Mouse (Mus musculus): ENCODE measurements around the gene Rpp25l. TPM values are rescaled to one million over a fixed set of nuclear protein-coding genes. Genes with fewer than 3 reads are reported as not detected.

Gene Rpp25l
- polyA plus RNA-seq (2012; rRNA removed): 71.4 and 75.4 TPM in 2 replicates

GRCm38 (mm10) chr4:41713197-41714067 lies at the start of gene Rpp25l:
TSS of gene Rpp25l (minus strand) at chr4:41713534.

GRCm38 (mm10) chr4:41755338-41756305 lies 42.3 kb upstream of the Rpp25l start, which contains the start of gene Sigmar1:
TSS of gene Sigmar1 (minus strand) at chr4:41756157.

GRCm38 (mm10) chr4:41754797-41755337 lies 41.5 kb upstream of the Rpp25l start, which contains the start of gene Galt:
TSS of gene Galt (plus strand) at chr4:41755228.

GRCm38 (mm10) chr4:41731052-41731765 lies 17.9 kb upstream of the Rpp25l start, which contains the start of gene Arid3c:
TSS of gene Arid3c (minus strand) at chr4:41731142.

GRCm38 (mm10) chr4:41722918-41723351 lies 9.6 kb upstream of the Rpp25l start, which contains the start of gene Dctn3:
TSS of gene Dctn3 (minus strand) at chr4:41723170.

GRCm38 (mm10) chr4:41699783-41700182 lies 13.6 kb downstream of the Rpp25l start, which contains the start of gene Il11ra1:
TSS of gene Il11ra1 (plus strand) at chr4:41699989.

GRCm38 (mm10) chr4:41696930-41697841 lies 16.1 kb downstream of the Rpp25l start, which contains the start of gene Cntfr:
TSS of gene Cntfr (minus strand) at chr4:41697089.

Other genes with a start within 250 kb of the Rpp25l start
- gene Kif24, start 248.6 kb downstream of the Rpp25l start, polyA plus RNA-seq (2012; rRNA removed): 1.3 and 1.6 TPM in 2 replicates
- gene Nudt2, start 248.4 kb downstream of the Rpp25l start, polyA plus RNA-seq (2012; rRNA removed): 9.8 and 11.4 TPM in 2 replicates
- 11.0 and 12.8 TPM in 2 replicates for gene AI464131, start 210.5 kb downstream of the Rpp25l start, polyA plus RNA-seq (2012; rRNA removed)
- gene 1110017D15Rik, start 196.2 kb downstream of the Rpp25l start, polyA plus RNA-seq (2012; rRNA removed): 0.23 TPM in 1 of 2 replicates, not detected in the other
- gene Fam219a, start 144.0 kb downstream of the Rpp25l start, polyA plus RNA-seq (2012; rRNA removed): 19.3 and 21.6 TPM in 2 replicates
- 10.2 and 10.7 TPM in 2 replicates for gene Dnaic1, start 143.8 kb downstream of the Rpp25l start, polyA plus RNA-seq (2012; rRNA removed)
- gene Enho, start 73.2 kb downstream of the Rpp25l start, polyA plus RNA-seq (2012; rRNA removed): 30.3 and 41.0 TPM in 2 replicates
- gene Cntfr, start 16.4 kb downstream of the Rpp25l start, polyA plus RNA-seq (2012; rRNA removed): 2.7 and 3.0 TPM in 2 replicates
- 80.8 and 101 TPM in 2 replicates for gene Il11ra1, start 13.5 kb downstream of the Rpp25l start, polyA plus RNA-seq (2012; rRNA removed)
- gene Dctn3, start 9.6 kb upstream of the Rpp25l start, polyA plus RNA-seq (2012; rRNA removed): 67.8 and 69.7 TPM in 2 replicates
- gene Arid3c, start 17.6 kb upstream of the Rpp25l start, polyA plus RNA-seq (2012; rRNA removed): not detected in 2 replicates
- 104 and 114 TPM in 2 replicates for gene Galt, start 41.7 kb upstream of the Rpp25l start, polyA plus RNA-seq (2012; rRNA removed)
- gene Sigmar1, start 42.6 kb upstream of the Rpp25l start, polyA plus RNA-seq (2012; rRNA removed): 164 and 177 TPM in 2 replicates
- gene Ccl27a, start 60.7 kb upstream of the Rpp25l start, polyA plus RNA-seq (2012; rRNA removed): 33.0 and 34.1 TPM in 2 replicates
- 11.0 and 12.9 TPM in 2 replicates for gene Gm21541, start 190.1 kb upstream of the Rpp25l start, polyA plus RNA-seq (2012; rRNA removed)
- 0.69 and 0.74 TPM in 2 replicates for gene Gm20878, start 228.0 kb upstream of the Rpp25l start, polyA plus RNA-seq (2012; rRNA removed)